Mouse (Mus musculus): Measurements from ENCODE around the gene Gm33543. TPM values are rescaled to one million over a fixed set of nuclear protein-coding genes. Genes with fewer than 3 reads are reported as not detected.

The Gm33543 gene
- total RNA-seq (2023), result not detected in 4 replicates

GRCm38 (mm10) chr10:95842789-95843637 is at the start of gene Gm33543:
Gene Gm33543 (minus strand): TSS chr10:95842930.

Other genes with a start within 250 kb of the Gm33543 start
- gene Anapc15-ps, start 169.5 kb downstream of the Gm33543 start, total RNA-seq (2023), result not detected in 4 replicates
- gene Eea1, start 97.7 kb upstream of the Gm33543 start, total RNA-seq (2023), result 19.4 to 22.1 TPM (median 20.9 TPM) in 4 replicates

Data from B cell, adult 62 days (primary cell).